Mouse (Mus musculus) induced T-regulatory cell, adult 2 months (primary cell): ENCODE measurements around the gene Trpv2.

Experiments
- DNase-seq: peaks from one replicate; pipeline ENCODE4 v3.0.0-alpha.2; 2012; ENCODE audit warnings: low read depth

The Trpv2 gene

GRCm38 (mm10) chr11:62558961-62559646, 15.2 kb upstream of the Trpv2 start:
- DNase-seq: no peak

GRCm38 (mm10) chr11:62560463-62561016, 13.7 kb upstream of the Trpv2 start:
- no peak for DNase-seq

DNA sequence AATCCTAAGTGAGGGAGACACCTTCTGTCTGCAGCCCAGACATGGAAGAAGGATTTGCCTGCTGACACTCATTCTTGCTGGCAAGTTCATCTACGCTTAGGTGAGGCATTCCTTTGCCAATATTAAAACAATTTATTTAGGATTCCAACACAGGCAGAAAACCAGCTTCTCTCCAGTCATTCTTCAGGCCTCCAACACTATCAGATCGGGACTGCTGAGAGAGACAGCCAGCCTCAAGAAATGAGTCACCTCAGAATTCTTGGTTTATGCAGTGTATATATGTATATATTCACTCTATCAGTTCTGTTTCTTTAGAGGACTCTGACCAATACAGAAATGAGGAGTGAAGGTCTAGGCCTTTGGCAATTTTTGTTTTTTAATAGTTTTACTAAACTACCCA, 10.7 kb upstream of the Trpv2 start:
- DNase-seq: no peak

- no peak for DNase-seq
Measured at GRCm38 (mm10) chr11:62565747-62566146, 8.5 kb upstream of the Trpv2 start.

DNA sequence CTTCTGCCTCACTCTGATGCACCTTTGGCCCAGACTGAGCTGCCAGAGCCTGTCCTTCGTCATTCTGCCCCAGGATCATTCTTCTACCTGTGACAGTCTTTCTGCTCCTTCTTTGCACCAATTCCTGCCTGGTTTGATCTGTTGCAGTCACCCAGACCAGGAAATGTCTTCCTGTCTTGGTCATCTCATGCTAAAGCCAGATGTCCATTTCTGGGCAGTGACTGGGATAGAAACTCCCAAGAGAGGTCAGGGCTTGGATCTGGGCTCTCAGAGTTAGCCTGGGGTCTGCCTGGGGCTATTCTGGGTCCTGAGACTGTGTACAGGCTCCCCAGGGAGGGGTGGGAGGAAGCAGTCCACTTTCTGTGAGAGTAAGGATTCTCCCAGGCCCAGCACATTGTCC, 8.1 kb upstream of the Trpv2 start:
- no peak for DNase-seq

DNA sequence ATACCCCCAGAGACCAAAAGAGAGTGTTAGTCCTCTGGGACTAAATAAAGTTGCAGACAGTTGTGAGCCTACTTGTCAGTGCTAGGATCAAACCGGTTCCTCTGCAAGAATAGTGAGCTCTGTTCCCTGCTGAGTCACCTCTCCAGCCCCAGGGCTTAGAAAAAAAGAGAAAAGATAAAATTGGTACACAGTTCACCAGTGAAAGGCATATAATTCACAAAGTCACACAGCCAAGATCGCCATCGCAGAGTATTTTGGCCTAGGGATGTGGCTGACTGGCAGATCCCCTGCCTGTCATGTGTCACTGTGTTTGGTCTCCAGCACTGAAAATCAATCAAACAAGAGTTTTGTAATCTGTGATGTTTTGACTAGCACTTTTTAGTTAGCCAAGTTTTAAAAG, 6.0 kb upstream of the Trpv2 start:
- DNase-seq: no peak

DNA sequence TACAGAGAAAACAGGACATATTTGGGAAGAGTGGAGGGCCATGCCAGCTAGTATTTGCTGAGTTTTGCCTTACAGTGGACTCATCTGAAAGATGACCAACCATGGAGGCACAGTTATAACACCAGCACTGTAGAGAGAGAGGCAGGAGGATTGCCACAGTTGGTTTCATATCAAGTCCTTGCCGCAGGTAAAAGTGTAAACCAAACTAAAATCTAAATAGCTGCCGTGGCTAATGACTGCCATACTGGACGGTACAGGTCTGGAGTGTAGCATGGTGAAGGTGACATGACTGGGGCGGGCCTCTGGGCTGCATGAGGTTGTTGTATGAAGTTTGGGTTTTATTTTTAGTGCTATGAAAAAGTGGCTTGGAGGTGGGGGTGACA, 408 bp downstream of the Trpv2 start:
- no peak for DNase-seq

DNA sequence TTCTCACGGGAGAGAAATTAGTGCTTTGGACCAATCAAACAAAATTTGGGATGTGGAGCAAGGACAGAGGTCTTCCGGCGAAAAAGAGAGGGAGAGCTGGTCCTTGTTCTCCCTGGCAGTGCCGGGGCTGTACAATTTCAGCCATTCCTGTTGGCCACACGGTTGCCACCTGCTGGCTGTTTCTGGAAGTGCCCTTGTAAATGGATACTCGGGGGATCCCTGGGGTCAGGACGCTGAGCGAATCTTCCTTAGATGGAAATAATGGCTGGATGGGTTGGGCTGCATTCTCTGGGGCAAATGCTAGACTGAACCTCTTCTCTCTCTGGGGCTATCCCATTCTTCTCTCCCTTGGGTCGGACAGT, 992 bp downstream of the Trpv2 start:
- peak; percentile 93 for DNase-seq

- peak; percentile 73 for DNase-seq
Measured at GRCm38 (mm10) chr11:62575659-62576438, 1.6 kb downstream of the Trpv2 start.

DNA sequence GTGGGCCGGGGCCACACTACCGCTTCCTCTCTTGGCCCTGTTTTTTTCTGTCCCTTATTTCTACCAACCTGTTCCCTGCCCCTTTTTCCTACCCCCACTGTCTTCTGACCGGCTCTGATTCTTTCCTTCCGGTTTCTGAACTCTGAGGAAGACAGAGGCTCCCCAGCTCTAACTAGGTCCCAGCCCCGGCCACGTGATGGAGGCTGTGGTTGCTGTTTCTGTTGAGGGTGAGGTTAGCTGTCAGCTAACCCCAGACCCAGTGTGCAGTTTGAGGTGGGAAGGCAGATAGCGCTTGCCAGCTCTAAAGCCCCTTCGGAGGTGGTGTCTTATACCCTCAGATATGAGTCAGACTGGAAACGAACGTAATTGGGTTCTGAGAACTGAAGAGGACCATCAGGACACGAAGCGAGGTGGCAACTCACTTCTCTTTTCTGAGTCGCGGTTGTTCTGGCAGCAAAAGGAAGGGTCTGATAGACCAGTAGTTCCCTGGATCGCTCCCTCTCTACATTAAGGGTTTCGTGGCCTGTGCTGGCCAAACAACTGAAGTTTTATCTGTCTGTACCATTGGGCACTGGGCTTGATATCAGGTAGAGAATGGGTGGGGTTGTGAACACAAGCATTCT, 2.4 kb downstream of the Trpv2 start:
- DNase-seq: peak; percentile 88

DNA sequence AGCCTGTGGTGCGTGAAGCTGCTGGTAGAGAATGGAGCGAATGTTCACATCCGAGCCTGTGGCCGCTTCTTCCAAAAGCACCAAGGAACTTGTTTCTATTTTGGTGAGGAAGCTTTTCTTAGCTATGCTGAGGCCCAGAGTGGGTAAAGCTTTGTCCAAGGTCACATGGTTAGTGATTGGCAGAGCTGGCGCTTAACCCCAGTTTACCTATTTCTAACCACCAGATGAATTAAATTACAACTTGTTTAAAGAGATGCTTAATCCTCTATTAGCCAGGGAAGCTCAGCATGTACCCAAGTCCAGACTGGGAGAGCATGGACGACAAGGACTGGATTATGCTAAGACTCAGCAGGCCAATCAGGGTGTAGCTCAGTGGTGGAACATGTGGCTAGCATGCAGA, 8.7 kb downstream of the Trpv2 start:
- no peak for DNase-seq

GRCm38 (mm10) chr11:62584671-62585206, 10.5 kb downstream of the Trpv2 start:
- no peak for DNase-seq

- no peak for DNase-seq
Measured at GRCm38 (mm10) chr11:62587034-62587433, 12.7 kb downstream of the Trpv2 start.

- no peak for DNase-seq
Measured at GRCm38 (mm10) chr11:62589391-62589790, 15.1 kb downstream of the Trpv2 start.

DNA sequence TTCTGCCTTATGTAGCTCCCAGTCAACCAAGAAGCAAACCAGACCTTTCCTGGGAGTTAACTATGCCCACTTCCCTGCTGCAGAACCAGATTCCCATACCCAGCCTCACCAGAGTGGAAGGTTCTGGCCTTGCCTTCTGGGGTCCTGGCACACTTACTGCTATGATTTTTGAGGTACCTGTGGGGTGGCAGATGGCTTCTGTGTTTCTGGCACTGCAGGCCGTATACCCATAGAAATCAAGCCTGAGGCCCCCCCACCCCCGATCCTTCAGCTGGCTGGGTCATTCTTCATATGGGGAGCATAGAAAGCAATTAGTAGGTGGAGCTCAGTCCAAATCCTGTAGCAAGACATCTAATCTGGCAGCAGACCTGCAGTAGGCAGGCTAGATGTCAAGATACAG, 16.7 kb downstream of the Trpv2 start:
- DNase-seq: no peak

DNA sequence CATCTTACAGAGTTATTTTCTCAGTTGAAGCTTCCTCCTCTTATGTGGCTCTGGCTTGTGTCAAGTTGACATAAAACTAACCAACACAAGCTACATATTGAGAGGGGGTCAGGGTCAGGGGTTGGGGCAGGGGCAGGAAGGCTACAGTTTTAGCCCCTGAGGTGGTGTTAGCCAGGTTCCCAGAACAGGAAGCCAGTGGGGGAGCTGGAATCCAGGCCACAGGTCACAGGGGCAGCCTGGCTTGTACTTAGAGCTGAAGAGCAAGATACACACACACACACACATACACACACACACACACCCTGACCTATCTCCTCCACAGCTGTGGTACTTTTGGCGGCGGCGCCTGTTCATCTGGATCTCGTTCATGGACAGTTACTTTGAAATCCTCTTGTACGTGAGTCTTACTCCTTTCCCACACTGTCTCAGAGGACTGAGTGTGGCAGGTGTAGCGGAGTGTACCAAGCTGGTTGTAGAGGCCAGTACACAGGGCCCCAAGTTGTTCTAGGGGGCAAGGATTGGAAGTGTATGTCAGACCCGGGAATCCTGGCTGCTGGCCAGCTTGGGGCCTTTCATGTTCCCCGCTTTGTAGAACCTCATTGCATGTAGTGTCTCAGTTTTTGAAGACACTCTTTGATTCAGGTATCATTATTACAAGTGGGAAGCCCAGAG, 17.8 kb downstream of the Trpv2 start:
- DNase-seq: no peak

DNA sequence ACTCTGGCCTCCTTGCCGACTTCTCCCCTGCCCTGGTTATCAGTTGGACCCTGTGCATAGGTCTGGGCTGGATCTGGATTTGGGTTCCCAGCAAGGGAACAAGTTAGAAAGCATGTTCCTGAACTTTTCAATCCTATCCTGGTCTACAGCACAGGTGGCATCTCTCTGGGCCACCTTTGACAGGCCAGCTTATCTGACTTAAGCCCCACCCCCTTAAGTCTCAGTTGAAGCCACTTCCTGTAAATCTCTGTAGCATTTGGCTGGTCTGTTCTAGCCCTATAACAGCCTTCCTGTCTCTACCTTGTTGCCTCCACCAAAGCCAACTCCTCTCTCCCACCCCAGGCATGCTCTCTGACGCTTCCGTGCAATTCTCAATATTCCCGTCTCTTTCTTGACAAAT, 24.3 kb downstream of the Trpv2 start:
- peak; percentile 54 for DNase-seq

- DNase-seq: no peak
Measured at GRCm38 (mm10) chr11:62601732-62602618, 27.7 kb downstream of the Trpv2 start.

DNA sequence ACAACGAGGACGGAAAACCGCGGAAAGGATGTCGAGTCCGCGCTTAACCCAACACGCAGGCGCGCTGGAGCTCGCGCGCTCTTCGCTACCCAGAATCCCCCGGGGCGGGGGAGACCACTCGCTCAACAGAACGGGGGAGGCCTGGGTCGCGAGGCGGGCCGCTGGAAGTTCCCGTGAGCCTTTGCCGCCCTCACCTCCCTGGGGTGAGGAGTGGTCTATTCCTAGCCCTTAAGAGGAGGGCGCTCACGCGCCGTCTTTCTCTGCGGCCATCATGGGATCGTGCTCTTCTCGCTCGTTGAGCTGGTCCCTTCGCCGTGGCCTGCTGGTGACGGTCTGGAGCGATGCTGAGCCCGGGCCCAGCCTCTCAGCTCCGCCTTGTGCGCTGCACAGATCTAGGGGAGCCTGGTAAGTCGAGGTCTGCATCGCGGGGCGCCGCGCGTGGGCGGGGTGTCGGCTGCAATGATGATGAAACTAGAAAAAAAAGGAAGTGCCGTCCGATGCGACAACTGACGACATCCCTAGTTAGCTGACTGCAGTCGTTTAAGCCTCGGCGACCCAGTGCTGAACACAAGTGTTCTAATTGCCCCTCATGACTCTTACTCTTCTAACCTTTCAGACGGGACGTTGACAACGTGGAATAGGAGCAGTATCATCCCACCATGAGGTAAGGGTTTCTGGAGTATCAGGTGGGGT, 28.5 kb downstream of the Trpv2 start:
- DNase-seq: peak; percentile 98

DNA sequence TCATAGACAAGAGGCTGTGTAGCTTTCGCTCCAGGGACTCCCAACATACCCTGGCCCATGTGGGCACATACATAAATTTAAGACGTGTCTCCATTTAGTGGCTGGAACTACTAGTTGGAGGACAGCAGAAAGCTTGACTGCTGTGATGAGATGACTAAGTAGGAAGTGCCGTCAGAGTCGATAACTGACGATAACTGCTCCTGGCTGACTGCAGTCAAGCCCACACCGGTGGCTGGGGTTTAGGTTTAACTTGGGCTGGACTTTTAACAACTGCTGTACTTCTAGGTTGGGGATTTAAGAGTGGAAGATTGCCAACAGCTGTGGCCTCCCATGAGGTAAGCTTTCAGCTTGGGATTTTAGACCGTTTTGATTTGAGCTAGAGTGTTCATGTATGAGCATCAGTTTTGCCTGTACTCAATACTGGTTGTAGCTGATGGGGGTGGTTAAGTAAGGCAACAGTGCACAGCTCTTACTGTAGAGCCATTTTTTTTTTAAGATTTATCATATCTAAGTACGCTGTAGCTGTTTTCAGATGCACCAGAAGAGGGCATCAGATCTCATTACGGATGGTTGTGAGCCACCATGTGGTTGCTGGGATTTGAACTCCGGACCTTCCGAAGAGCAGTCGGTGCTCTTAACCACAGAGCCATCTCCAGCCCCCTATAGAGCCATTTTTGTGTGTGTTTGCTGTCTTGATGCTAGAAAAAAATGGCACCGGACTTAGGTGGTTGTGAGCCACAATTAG, 29.2 kb downstream of the Trpv2 start:
- DNase-seq: peak; percentile 77
